Mouse (Mus musculus): Measurements from ENCODE around the gene Gm4631. TPM values are rescaled to one million over a fixed set of nuclear protein-coding genes. Genes with fewer than 3 reads are reported as not detected.
"Not testable (repeated sequence)": the region's sequence is repeated elsewhere in the genome, so short reads cannot be mapped to it uniquely, and the experiment has no call there.

Gm4631 gene
- 9.9 and 10.1 TPM in 2 replicates for polyA plus RNA-seq (2015; fragmentation: Nextera tagmentation; extraction: Ambion mirVana)

- no CpG with 5 or more reads among the region's 8 CpGs for WGBS
- H3K4me2 ChIP-seq; H3K27me3 ChIP-seq; H3K36me3 ChIP-seq; H3K9ac ChIP-seq; ATAC-seq (replicated peaks; ENCODE audit: insufficient number of reproducible peaks, insufficient read depth, low FRiP score, low read depth); H3K4me3 ChIP-seq; H3K9me3 ChIP-seq (replicated peaks); H3K27ac ChIP-seq; H3K4me1 ChIP-seq (replicated peaks): not testable (repeated sequence)
Measured at GRCm38 (mm10) chr2:175338097-175338496, at the start of gene Gm4631. TSS of gene Gm4631 (minus strand) at chr2:175338197.

- not testable (repeated sequence) for H3K4me3 ChIP-seq; H3K9me3 ChIP-seq (replicated peaks); H3K9ac ChIP-seq; H3K27me3 ChIP-seq; H3K36me3 ChIP-seq; H3K4me1 ChIP-seq (replicated peaks); H3K27ac ChIP-seq; ATAC-seq (replicated peaks; ENCODE audit: insufficient number of reproducible peaks, insufficient read depth, low FRiP score, low read depth); H3K4me2 ChIP-seq
- no CpG with 5 or more reads among the region's 6 CpGs for WGBS
Measured at GRCm38 (mm10) chr2:175372136-175372535, 34.1 kb upstream of the Gm4631 start, which contains the start of gene Zfp968. TSS of gene Zfp968 (plus strand) at chr2:175372436.

GRCm38 (mm10) chr2:175274825-175275224 is 63.2 kb downstream of the Gm4631 start, which contains the start of gene Gm14440:
TSS of gene Gm14440 (plus strand) at chr2:175275125.
- not testable (repeated sequence) for H3K9ac ChIP-seq; H3K4me2 ChIP-seq; H3K4me3 ChIP-seq; H3K9me3 ChIP-seq (replicated peaks); ATAC-seq (replicated peaks; ENCODE audit: insufficient number of reproducible peaks, insufficient read depth, low FRiP score, low read depth); H3K27ac ChIP-seq; H3K36me3 ChIP-seq; H3K27me3 ChIP-seq; H3K4me1 ChIP-seq (replicated peaks)
- no CpG with 5 or more reads among the region's 6 CpGs for WGBS

Other genes starting within 250 kb of the Gm4631 start
- 4.7 and 5.0 TPM in 2 replicates for gene Gm14399, start 196.2 kb downstream of the Gm4631 start, polyA plus RNA-seq (2015; fragmentation: Nextera tagmentation; extraction: Ambion mirVana)
- 0.53 and 0.60 TPM in 2 replicates for gene Gm14443, start 162.3 kb downstream of the Gm4631 start, polyA plus RNA-seq (2015; fragmentation: Nextera tagmentation; extraction: Ambion mirVana)
- 3.4 and 8.4 TPM in 2 replicates for gene Gm14391, start 131.3 kb downstream of the Gm4631 start, polyA plus RNA-seq (2015; fragmentation: Nextera tagmentation; extraction: Ambion mirVana)
- not detected in 2 replicates for gene Gm14440, start 63.1 kb downstream of the Gm4631 start, polyA plus RNA-seq (2015; fragmentation: Nextera tagmentation; extraction: Ambion mirVana)
- gene Zfp968, start 34.2 kb upstream of the Gm4631 start, polyA plus RNA-seq (2015; fragmentation: Nextera tagmentation; extraction: Ambion mirVana) = 4.1 and 5.4 TPM in 2 replicates
- 7.6 TPM in 2 replicates for gene Gm4724, start 97.6 kb upstream of the Gm4631 start, polyA plus RNA-seq (2015; fragmentation: Nextera tagmentation; extraction: Ambion mirVana)
- 6.4 and 7.9 TPM in 2 replicates for gene Zfp965, start 131.8 kb upstream of the Gm4631 start, polyA plus RNA-seq (2015; fragmentation: Nextera tagmentation; extraction: Ambion mirVana)

Measured in heart, embryonic 15.5 days (tissue).